Mouse (Mus musculus) cerebellum, postnatal 36 days (tissue): ENCODE data around the gene Dll4.

Experiments used
- DNase-seq, 2 experiments: peaks; one replicate each; pipeline ENCODE4 v3.0.0; 2021 to 2022; ENCODE audit warnings: mixed read lengths in 2 of 2

The Dll4 gene

DNA sequence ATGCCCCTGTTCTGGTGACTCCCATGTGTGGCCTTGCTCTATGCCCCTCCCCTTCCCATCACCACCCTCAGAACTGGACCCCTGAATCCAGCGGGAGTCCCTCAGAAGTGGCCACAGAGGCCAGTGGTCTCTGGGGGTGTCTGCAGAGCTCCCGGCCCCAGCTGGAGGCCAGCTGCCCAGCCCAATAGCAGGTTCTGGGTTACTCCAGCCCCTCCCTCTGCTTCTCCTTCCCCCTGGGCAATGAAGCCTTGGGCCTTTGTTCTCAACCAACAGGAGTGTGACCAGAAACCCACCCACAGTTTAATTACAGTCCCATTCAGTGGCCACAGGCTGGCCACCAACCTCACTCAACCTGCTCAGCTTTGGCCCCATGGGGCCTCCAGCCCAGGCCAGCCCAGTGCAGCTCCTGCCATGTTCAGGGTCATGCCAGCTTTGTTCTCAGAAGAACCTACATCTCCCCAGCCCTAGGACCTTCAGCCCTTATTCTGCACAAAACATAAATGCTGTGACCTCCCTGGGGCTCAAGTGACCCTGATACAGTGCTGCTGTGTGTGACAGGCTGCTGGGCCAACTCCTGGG, 13.1 kb upstream of the Dll4 start:
- no peak for DNase-seq

DNA sequence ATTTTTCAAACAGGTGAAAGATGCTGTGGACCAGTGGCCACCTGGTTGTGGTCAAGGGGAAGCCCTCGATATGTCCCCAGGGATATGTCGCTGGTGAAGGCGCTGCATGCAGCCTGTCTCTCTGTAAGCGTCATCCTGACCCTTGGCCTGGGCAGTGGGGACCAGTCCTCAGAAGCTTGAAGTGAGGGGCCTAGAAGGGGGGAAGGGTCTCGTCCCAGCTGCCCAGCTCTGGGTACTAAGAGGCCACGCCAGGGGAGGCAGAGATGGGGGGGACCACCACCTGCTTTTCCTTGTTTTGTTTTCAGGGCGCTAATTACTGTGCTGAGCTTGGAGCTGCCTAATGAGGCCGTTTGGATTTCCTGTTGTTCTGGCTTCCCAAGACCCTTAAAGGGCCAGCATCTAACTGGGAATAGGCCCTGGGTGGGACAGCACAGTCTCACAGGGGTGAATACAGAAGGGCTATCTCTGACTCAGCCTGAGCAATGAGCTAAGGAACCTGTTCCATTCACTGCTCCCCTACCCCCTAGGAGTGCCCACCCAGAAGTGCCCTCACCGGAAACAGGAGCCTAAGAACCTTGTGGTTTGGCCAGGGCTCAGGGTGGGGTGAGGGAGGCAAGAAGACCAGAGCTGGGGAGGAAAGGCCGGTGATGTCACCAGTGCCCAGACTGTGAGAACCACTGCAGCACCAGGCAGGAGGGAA, 11.7 kb upstream of the Dll4 start:
- DNase-seq = no peak

DNA sequence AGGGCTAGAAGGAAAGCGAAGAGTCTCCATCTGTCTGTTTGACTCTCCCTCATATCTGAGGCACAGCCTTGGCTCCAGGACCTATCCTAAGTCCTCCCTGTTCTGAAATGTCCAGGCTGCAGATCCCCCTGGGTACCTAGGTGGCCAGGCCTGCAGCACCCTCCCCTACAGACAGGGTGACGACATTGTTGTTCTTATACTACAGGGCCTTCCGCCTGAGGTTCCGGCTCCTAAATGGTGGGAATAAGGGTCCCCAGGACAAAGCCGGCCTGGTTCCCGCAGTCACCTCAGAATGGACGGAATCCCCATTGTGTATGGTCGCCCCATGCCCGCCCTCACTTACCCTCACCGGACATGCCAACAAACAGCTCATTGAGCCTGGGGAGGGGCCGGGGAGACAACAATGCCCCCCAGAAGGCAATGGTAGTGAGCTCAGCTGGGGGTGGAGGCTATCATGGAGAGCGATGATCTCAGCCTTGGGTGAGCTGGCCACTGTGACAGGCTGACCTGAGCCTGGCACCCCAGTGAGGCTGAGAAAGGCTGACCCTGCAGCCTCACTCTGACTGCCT, 10.8 kb upstream of the Dll4 start:
- DNase-seq = no peak

DNA sequence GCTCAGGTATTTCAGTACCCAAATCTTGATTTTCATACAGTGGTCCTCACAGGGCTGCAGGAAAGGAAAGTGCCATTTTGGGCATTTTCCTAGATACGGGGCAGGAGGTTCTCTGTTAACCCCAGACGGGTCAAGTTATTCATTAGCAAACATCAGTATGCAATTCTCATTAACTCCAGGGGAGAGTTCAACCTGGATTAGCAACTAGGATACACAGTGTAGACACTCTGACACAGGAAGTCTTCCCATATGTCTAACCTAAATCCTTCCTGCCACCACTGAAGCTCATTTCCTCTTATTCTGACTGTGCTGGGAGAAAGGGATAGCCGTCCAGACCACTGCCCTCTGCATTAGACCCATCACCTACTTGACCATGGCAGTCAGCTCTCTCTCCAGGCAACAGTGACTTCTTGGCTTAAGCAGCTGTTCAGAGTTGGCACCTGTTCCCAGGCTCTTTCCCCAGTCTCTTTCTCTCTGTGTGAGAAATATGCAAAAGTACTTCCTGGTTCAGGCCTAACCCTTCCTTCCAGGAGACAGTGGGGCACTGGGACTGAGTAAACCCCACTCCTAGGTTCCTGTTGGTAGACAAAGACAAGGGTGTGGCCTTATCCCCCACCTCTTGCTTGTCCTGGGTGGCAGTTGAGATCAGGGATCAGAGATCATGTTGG, 7.4 kb upstream of the Dll4 start:
- no peak for DNase-seq

DNA sequence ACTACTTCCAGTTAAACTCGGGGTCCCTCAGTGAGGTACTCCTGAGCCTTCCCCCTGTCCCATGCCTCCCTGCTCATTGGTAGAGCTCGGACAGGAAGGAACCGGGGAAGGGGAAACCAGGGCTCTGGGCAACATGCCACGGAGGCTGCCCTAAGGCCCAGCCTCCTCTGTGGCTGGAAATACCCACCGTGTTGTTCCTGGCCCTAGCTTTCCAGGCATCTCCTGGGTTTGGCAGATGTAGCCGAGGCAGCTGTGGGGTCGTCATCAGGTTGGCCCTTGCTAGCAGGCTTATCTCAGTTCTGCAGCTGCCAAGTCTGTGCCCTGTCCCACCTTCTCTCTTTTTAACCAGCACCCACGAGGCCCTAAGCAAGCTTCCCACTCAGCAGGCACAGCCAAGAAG, 5.0 kb upstream of the Dll4 start:
- DNase-seq = no peak

DNA sequence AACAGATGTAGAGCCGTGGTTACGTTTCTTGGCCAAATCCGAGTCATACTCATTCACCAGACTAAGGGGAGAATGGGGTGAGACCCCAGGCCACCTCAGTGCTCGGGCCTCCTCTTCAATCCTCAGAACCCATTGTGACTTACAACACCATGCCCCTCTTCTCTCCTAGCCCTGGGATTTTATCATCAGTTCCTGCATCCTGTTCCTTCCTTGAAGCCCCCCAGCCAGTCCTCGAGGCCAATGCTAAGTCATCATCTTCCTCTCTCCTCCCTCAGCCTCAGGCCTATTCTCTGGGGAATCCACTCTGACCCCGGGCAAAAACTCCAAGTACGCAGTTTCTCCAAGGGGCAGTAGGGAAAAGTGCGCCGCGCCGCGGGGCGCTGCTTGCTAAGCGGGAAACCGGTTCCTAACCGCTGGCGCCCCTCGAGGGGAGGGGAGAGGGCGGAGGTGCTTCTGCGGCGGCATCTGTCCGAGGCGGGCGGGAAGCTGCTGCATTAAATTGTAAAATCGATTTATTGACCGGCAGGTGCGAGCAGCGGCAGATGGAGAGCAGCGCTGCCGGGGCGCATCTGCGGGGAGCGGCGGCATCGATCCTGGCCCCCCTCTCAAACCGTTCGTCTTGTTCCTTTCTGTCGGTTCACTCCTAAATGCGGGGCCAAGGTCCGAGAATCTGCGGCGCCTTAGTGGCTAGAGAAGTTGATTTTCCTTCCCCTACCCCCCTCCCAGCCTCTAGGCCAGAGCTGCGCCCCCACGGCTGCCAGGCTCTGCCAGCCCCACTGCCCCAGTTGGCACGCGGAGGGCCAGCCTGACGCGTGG, 3.6 kb upstream of the Dll4 start:
- DNase-seq = no peak

DNA sequence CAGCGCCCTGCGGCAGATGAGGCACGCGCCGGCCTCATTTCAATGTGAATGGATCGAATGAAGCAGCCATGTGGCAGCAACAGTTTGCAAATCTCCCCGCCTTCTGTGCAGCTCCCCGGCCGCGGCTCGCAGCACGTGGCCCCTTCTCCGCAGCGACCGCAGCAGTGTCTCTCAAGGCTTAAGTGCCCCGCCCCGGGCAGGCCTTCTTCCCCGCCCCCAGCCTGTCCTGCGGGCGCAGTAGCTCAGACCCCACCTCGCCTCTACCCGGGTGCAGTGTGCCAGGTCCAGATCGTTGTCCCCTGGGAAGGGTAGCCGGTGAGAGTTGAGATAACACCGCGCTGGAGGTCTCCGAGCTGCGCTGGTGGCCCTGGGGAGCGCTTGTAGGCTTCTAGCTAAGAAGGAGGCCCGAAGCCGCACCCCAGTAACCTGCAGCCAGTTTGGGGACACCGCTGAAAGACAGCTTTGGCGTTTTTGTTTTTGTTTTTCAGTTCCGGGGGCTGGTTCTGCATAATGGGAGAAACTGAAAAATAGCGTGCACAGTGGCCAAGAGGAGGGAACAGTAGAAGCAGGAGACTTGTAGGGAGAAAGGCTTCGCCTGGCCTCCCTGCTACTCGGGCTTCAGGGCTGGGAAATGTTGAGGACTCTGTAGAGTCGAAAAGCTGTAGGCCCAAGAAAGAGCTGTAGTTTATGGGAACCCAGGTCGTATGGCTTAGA, 2.8 kb upstream of the Dll4 start:
- DNase-seq = peak in 1 of 2 experiments; percentile 29

DNA sequence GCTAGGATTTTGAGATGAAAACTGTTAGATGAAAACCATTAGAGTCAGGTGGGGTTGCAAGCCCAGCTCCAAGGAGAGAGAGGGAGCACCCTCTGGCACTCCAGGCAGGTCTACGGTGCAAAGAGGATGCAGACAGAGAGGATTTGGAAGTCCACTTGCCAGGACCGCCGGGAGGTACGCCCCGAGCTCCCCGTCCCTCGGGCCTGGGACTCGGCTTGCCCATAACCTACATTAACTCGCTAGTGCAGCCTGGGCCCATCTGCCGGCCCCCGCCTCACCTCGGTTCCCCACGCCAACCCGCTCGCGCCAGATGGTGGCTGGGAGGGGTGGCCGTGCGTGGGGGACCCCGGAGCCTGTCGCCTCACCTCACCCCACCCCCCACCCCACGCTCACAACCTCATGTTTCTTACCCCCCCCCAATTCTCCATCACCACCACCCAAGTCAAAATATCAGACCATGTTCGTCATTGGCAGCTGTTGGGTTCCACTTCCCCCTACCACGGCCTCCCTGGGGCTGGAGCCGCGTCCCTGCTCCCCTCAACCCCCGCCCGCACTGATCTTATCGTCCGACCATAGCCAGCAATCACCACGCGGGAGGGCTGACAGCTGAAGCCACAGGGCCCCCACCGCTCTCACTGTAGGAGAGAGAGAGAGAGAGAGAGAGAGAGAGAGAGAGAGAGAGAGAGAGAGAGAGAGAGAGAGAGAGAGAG, 1.6 kb upstream of the Dll4 start:
- no peak for DNase-seq

DNA sequence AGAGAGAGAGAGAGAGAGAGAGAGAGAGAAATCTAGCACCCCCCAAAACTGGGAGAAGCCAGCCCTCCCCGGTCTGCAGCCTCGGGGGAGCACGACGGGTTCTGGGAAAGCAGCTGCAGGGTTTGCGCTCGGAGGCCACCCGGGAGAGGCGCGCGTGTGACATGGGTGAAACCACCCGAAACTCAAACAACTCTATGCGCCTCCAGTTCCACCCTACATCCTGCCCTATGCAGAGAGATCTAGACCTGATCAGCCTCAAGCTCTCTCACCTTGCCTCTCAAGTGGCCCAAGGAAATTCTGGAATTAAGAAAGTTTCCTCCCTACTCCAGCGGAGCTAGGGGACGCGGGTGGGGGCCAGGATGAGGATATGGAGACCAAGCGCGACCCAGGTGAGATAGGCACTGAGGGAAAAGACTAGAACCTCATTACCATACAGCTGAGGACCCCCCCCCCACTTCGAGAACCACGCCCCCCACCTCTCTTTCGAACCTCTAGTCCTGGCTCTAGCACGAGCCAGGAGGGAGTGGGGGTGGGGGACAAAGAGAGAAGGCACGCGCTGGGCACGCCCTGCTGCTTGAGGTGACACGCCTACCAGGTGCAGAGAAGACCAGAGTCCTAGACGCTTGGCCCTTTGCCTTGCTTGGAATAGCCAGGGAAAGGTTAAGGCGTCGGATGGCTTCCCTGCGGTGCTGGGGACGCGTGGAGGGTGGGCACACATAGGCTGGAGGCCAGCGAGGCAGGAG, 837 bp upstream of the Dll4 start:
- no peak for DNase-seq

DNA sequence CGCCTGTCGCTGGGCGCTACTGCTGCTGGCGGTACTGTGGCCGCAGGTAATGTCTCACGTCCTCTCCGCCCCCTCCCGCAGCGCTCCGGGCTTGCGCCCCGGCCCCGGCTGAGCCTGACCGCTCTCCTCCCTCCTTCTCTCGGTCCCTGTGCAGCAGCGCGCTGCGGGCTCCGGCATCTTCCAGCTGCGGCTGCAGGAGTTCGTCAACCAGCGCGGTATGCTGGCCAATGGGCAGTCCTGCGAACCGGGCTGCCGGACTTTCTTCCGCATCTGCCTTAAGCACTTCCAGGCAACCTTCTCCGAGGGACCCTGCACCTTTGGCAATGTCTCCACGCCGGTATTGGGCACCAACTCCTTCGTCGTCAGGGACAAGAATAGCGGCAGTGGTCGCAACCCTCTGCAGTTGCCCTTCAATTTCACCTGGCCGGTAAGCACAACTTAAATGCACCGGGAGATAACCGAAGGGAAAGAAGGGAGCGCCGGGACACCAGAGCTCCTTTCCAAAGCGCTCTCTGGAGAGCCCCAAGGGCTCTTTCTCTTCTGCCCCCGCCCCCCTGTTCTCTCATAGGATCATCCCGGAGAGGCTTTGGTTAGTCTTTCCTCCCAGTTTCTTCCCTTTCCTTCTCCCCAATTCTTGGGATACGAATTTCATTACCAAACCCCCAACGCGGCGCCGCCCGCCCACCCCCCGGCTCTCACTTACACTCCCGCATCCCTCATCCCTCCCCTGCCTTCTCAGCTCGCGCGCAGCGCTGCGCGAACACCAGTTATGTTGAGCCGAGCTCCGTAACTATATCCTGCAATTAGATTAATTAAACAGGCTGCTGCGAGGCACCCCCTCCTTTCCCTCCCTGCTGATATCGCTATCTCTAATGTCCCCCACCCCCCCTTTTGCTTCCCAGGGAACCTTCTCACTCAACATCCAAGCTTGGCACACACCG, 847 bp downstream of the Dll4 start:
- DNase-seq = no peak

DNA sequence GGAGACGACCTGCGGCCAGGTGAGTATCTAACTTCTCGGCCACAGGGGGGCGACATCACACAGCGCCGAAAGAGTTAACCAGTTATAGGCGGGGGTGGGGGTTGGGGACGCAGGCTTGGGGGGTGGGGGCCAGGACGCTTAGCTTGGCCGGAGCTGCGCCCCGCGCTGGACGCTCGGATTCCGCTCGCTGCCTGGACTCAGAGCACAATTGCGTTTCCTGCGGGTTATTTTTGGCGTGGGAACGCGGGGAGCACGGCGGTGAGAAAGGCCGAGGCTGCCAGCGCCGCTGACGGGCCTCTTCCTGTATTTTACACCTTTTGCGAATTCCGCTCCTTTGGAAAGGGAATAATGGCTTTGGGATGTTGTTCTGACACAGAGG, 1.5 kb downstream of the Dll4 start:
- DNase-seq = peak; percentile 72 to 75

DNA sequence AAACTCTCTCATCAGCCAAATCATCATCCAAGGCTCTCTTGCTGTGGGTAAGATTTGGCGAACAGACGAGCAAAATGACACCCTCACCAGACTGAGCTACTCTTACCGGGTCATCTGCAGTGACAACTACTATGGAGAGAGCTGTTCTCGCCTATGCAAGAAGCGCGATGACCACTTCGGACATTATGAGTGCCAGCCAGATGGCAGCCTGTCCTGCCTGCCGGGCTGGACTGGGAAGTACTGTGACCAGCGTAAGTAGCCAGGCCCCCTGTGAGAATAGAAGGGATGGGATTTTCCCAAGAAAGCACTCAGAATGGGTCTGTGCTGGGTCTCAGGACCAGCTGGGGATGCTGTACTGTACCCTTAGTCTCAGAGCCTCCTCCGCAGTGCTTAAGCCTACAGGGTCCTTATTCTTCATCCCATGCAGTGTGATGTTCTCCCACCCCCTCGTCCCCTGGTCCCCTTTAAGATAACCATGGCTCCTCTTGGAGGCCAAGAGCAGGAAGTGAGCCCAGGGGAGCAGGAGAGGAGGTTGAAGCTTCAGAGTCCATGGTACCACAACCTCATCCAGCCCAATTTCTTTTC, 2.5 kb downstream of the Dll4 start:
- DNase-seq = peak in 1 of 2 experiments; percentile 43

DNA sequence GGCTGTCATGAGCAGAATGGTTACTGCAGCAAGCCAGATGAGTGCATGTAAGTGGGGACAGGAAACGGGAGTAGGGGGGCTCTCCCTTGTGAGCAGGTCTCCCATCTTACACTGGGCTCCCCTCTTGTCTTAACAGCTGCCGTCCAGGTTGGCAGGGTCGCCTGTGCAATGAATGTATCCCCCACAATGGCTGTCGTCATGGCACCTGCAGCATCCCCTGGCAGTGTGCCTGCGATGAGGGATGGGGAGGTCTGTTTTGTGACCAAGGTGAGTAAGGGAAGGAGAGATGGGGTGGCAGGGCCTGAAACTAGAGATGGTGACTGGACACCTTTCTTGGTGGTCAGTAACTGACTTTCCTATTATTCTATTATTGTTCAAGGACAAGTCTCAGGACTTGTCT, 3.0 kb downstream of the Dll4 start:
- DNase-seq = no peak

DNA sequence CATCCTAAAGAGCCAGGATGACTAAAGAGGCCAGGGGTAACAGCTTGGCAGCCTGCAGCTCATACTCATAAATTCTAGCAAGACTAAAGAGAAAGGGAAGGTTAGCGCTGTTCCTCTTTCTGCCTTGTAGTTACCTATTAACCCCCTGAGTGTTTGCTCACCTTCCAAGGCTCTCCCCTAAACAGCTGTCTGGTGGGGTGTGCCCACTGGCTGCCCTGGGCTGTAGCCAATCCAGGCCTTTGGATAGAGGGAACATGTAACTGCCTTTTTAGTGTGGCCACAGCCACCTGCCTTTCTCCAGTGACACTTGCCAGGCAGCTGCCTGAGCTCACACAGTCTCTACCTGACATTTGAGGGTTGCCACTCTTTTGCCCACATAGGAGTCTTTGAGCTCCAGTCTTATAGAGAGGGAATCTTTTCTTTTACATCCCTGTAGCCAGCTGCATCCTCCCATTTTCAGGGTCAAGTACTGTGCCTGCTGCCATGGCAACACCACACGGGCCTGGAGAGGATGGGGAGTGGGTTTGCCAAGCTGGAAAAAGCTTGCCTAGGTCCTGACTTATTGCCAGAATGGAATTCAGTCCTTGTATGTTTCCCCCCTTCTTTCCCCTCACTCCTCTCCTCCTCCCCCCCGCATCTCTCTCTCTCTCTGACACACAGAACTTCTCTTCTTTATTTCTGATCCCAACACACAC, 3.7 kb downstream of the Dll4 start:
- no peak for DNase-seq

DNA sequence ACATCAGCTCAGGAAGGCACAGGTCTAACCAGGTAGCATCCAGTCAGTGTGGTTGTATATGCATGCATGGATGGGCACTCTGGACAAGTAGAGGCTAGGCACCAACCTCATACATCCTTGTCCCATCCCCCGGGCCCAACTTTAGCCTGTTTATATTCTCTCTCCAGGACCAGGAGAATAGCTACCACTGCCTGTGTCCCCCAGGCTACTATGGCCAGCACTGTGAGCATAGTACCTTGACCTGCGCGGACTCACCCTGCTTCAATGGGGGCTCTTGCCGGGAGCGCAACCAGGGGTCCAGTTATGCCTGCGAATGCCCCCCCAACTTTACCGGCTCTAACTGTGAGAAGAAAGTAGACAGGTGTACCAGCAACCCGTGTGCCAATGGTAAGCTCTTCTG, 5.2 kb downstream of the Dll4 start:
- DNase-seq = no peak

DNA sequence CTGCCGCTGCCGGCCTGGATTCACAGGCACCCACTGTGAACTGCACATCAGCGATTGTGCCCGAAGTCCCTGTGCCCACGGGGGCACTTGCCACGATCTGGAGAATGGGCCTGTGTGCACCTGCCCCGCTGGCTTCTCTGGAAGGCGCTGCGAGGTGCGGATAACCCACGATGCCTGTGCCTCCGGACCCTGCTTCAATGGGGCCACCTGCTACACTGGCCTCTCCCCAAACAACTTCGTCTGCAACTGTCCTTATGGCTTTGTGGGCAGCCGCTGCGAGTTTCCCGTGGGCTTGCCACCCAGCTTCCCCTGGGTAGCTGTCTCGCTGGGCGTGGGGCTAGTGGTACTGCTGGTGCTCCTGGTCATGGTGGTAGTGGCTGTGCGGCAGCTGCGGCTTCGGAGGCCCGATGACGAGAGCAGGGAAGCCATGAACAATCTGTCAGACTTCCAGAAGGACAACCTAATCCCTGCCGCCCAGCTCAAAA, 6.6 kb downstream of the Dll4 start:
- DNase-seq = no peak

DNA sequence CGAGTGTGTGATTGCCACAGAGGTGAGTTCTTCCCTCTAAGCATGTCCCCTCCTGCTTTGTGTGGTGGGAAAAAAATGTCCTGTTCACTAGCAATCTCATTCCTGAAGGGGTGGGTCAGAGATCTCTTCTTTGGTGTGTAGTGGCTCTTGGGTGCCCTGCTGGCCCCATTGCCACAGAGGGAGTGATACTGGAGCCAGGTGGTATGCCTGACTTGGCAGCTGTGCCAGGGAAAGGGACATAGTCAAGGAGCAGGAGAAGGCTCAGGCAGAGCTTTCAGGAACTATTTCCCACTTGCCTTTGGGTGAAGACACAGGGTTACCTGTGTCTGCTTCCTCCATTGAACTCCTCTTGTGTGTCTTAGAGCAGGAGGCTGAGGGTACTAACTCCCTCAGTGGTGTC, 8.6 kb downstream of the Dll4 start:
- DNase-seq = no peak

DNA sequence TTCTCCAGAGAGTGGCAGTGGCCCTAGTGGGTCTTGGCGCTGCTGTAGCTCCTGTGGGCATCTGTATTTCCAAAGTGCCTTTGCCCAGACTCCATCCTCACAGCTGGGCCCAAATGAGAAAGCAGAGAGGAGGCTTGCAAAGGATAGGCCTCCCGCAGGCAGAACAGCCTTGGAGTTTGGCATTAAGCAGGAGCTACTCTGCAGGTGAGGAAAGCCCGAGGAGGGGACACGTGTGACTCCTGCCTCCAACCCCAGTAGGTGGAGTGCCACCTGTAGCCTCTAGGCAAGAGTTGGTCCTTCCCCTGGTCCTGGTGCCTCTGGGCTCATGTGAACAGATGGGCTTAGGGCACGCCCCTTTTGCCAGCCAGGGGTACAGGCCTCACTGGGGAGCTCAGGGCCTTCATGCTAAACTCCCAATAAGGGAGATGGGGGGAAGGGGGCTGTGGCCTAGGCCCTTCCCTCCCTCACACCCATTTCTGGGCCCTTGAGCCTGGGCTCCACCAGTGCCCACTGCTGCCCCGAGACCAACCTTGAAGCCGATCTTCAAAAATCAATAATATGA, 9.5 kb downstream of the Dll4 start:
- no peak for DNase-seq
